Mouse (Mus musculus) frontal cortex, postnatal 36 days (tissue): ENCODE measurements around the gene 2510009E07Rik.

Experiments used
- DNase-seq, 2 experiments: peaks; one replicate each; pipeline ENCODE4 v3.0.0; 2022; ENCODE audit warnings: low spot score in 2 of 2

Gene 2510009E07Rik

GRCm38 (mm10) chr16:21636156-21636853 is 58.2 kb downstream of the 2510009E07Rik start:
- no peak for DNase-seq

- DNase-seq = no peak
Measured at GRCm38 (mm10) chr16:21634460-21634859, 60.0 kb downstream of the 2510009E07Rik start.

GRCm38 (mm10) chr16:21631815-21632222 is 62.6 kb downstream of the 2510009E07Rik start:
- no peak for DNase-seq

- DNase-seq = no peak
Measured at GRCm38 (mm10) chr16:21630614-21631013, 63.9 kb downstream of the 2510009E07Rik start.

GRCm38 (mm10) chr16:21628061-21628591 is 66.3 kb downstream of the 2510009E07Rik start:
- peak in 1 of 2 experiments; percentile 57 for DNase-seq

GRCm38 (mm10) chr16:21627248-21627647 is 67.2 kb downstream of the 2510009E07Rik start:
- DNase-seq = no peak

- DNase-seq = no peak
Measured at GRCm38 (mm10) chr16:21625784-21626634, 68.5 kb downstream of the 2510009E07Rik start.

GRCm38 (mm10) chr16:21620630-21621029 is 73.8 kb downstream of the 2510009E07Rik start:
- DNase-seq = no peak

- no peak for DNase-seq
Measured at GRCm38 (mm10) chr16:21615802-21616201, 78.7 kb downstream of the 2510009E07Rik start.

GRCm38 (mm10) chr16:21610473-21610872 is 84.0 kb downstream of the 2510009E07Rik start:
- no peak for DNase-seq

- no peak for DNase-seq
Measured at GRCm38 (mm10) chr16:21608176-21608865, 86.1 kb downstream of the 2510009E07Rik start.

GRCm38 (mm10) chr16:21607651-21608040 is 86.8 kb downstream of the 2510009E07Rik start:
- DNase-seq = no peak

GRCm38 (mm10) chr16:21607021-21607650 is 87.3 kb downstream of the 2510009E07Rik start:
- DNase-seq = no peak

- no peak for DNase-seq
Measured at GRCm38 (mm10) chr16:21606249-21607020, 88.0 kb downstream of the 2510009E07Rik start.

GRCm38 (mm10) chr16:21604354-21604753 is 90.1 kb downstream of the 2510009E07Rik start:
- no peak for DNase-seq
